ENCODE assay signal across 18 mouse cellular contexts in genomic region chr16:72670240-72671038, GRCm38 (mm10).
DNase-seq lines count a peak whose midpoint lies in the region; ATAC-seq lines count a peak whose summit lies in the region.
"Had no signal": no experiment of that assay in that cellular context is flagged by ENCODE, and none has a peak within 500 bp of the region (broad histone marks: within the 10 kb centered on the region; RNA-seq: fewer than 3 reads in every experiment).

No protein-coding gene starts in this region.

- H3K4me3 ChIP-seq in forebrain, embryonic 12.5 days (replicated peaks) = no peak overlapping the region
- H3K4me3 ChIP-seq in forebrain, embryonic 10.5 days = no peak overlapping the region
- H3K4me3 ChIP-seq in kidney, embryonic 16.5 days (ENCODE audit: low read length) = no peak overlapping the region
- H3K4me3 ChIP-seq in neural tube, embryonic 13.5 days = no peak overlapping the region
- H3K4me3 ChIP-seq in neural tube, embryonic 15.5 days (replicated peaks) = no peak overlapping the region
- H3K4me3 ChIP-seq: limb, embryonic 15.5 days; megakaryocyte, embryonic 14.5 days had no signal

- no peaks in the 10 kb centered on the region for H3K36me3 ChIP-seq in forebrain, embryonic 12.5 days (replicated peaks)
- peaks cover 5% of the 10 kb centered on the region; the same call in 1 of the 2 replicates for H3K36me3 ChIP-seq in forebrain, embryonic 10.5 days (replicated peaks)
- H3K36me3 ChIP-seq in kidney, embryonic 16.5 days (ENCODE audit: insufficient read depth, low read length) = 0 out of 2 replicates have a peak, but pooled peaks cover 3% of the 10 kb centered on the region
- H3K36me3 ChIP-seq in neural tube, embryonic 13.5 days = no peaks in the 10 kb centered on the region
- H3K36me3 ChIP-seq in neural tube, embryonic 15.5 days = no peaks in the 10 kb centered on the region
- H3K36me3 ChIP-seq: limb, embryonic 15.5 days had no signal

- H3K27me3 ChIP-seq in forebrain, embryonic 12.5 days = no peaks in the 10 kb centered on the region
- H3K27me3 ChIP-seq in forebrain, embryonic 10.5 days (ENCODE audit: poor library complexity, severe bottlenecking) = no peaks in the 10 kb centered on the region
- H3K27me3 ChIP-seq in kidney, embryonic 16.5 days (ENCODE audit: insufficient read depth, low read length) = no peaks in the 10 kb centered on the region
- H3K27me3 ChIP-seq in neural tube, embryonic 13.5 days = no peaks in the 10 kb centered on the region
- no peaks in the 10 kb centered on the region for H3K27me3 ChIP-seq in neural tube, embryonic 15.5 days (replicated peaks)
- H3K27me3 ChIP-seq: limb, embryonic 15.5 days; megakaryocyte, embryonic 14.5 days had no signal

- 31% methylated on average over 6 of the region's 6 CpGs for WGBS in forebrain, embryonic 12.5 days
- WGBS in forebrain, embryonic 10.5 days = 27% methylated on average over 6 of the region's 6 CpGs
- 40% methylated on average over 6 of the region's 6 CpGs for WGBS in kidney, embryonic 16.5 days
- WGBS in neural tube, embryonic 13.5 days = 44% methylated on average over 6 of the region's 6 CpGs
- WGBS in neural tube, embryonic 15.5 days = 47% methylated on average over 6 of the region's 6 CpGs

- H3K4me1 ChIP-seq in forebrain, embryonic 12.5 days = peaks cover 19% of the 10 kb centered on the region
- peaks cover 25% of the 10 kb centered on the region for H3K4me1 ChIP-seq in forebrain, embryonic 10.5 days
- peaks cover 19% of the 10 kb centered on the region for H3K4me1 ChIP-seq in kidney, embryonic 16.5 days (ENCODE audit: insufficient read depth, low read length)
- peaks cover 43% of the 10 kb centered on the region for H3K4me1 ChIP-seq in neural tube, embryonic 13.5 days (replicated peaks)
- no peaks in the 10 kb centered on the region for H3K4me1 ChIP-seq in neural tube, embryonic 15.5 days
- H3K4me1 ChIP-seq: megakaryocyte, embryonic 14.5 days had no signal

- H3K9ac ChIP-seq in forebrain, embryonic 12.5 days = no peak overlapping the region
- H3K9ac ChIP-seq in kidney, embryonic 16.5 days (replicated peaks; ENCODE audit: low read length) = no peak overlapping the region
- H3K9ac ChIP-seq in neural tube, embryonic 13.5 days = no peak overlapping the region
- H3K9ac ChIP-seq in neural tube, embryonic 15.5 days (replicated peaks) = no peak overlapping the region
- H3K9ac ChIP-seq: limb, embryonic 15.5 days had no signal

- DNase-seq in forebrain, embryonic 10.5 days (ENCODE audit: extremely low spot score, low spot score) = no peak
- no peak for DNase-seq in kidney, postnatal 25 days
- DNase-seq in gastrocnemius, adult 8-10 months (ENCODE audit: low spot score in 2 of 2) = no peak
- DNase-seq: adrenal gland, adult 8-10 months; B cell, adult 2 months; cerebellum, adult 11-12 months; cerebellum, postnatal 36 days; gastrocnemius, postnatal 25 days; heart, postnatal 14 days; kidney, postnatal 36 days; lung, postnatal 10 days; right cerebral cortex, postnatal 25 days had no signal

- no peak overlapping the region for H3K27ac ChIP-seq in forebrain, embryonic 12.5 days
- no peak overlapping the region for H3K27ac ChIP-seq in forebrain, embryonic 10.5 days
- H3K27ac ChIP-seq in kidney, embryonic 16.5 days (ENCODE audit: low read length) = 0 out of 2 replicates have a peak overlapping the region, but pooled peaks have one; percentile 4
- H3K27ac ChIP-seq in neural tube, embryonic 13.5 days (replicated peaks) = no peak overlapping the region
- no peak overlapping the region for H3K27ac ChIP-seq in neural tube, embryonic 15.5 days (replicated peaks)
- H3K27ac ChIP-seq: limb, embryonic 15.5 days had no signal

- ATAC-seq in forebrain, embryonic 12.5 days (ENCODE audit: low FRiP score) = peak; percentile 53; the same call in 1 of the 2 replicates
- peak; percentile 85 for ATAC-seq in kidney, embryonic 16.5 days (ENCODE audit: low FRiP score, low TSS enrichment)
- 0 out of 2 replicates have a peak, but pooled peaks have one; percentile 15 for ATAC-seq in neural tube, embryonic 13.5 days (ENCODE audit: low read depth)
- no peak for ATAC-seq in neural tube, embryonic 15.5 days (ENCODE audit: low FRiP score)

- H3K9me3 ChIP-seq in forebrain, embryonic 12.5 days = no peaks in the 10 kb centered on the region
- H3K9me3 ChIP-seq in forebrain, embryonic 10.5 days = no peaks in the 10 kb centered on the region
- 0 out of 2 replicates have a peak, but pooled peaks cover 4% of the 10 kb centered on the region for H3K9me3 ChIP-seq in kidney, embryonic 16.5 days (ENCODE audit: low read length)
- no peaks in the 10 kb centered on the region for H3K9me3 ChIP-seq in neural tube, embryonic 13.5 days
- no peaks in the 10 kb centered on the region for H3K9me3 ChIP-seq in neural tube, embryonic 15.5 days (replicated peaks)
- H3K9me3 ChIP-seq: limb, embryonic 15.5 days; megakaryocyte, embryonic 14.5 days had no signal

- peak overlapping the region; percentile 13; the same call in 1 of the 2 replicates for H3K4me2 ChIP-seq in forebrain, embryonic 12.5 days
- H3K4me2 ChIP-seq in kidney, embryonic 16.5 days (replicated peaks; ENCODE audit: low read depth, low read length) = 0 out of 2 replicates have a peak overlapping the region, but pooled peaks have one; percentile 3
- H3K4me2 ChIP-seq in neural tube, embryonic 13.5 days = no peak overlapping the region
- no peak overlapping the region for H3K4me2 ChIP-seq in neural tube, embryonic 15.5 days
- H3K4me2 ChIP-seq: limb, embryonic 15.5 days had no signal

Comparison
In these comparisons a context has a peak if more than half of its experiments do, and no peak if none do; other contexts are left out.
1. H3K4me2 ChIP-seq: peak in forebrain, embryonic 12.5 days (single experiment) and kidney, embryonic 16.5 days (single experiment); none in neural tube, embryonic 13.5 days (single experiment) and neural tube, embryonic 15.5 days (single experiment).